Mouse (Mus musculus) natural killer cell, adult 2 months (primary cell): ENCODE data around the gene Topbp1.
A peak's percentile ranks its signal among the peaks of the same experiment; 100 is the strongest.

Experiments used
- DNase-seq, 2 experiments: peaks; one replicate each; pipeline ENCODE4 v3.0.0; 2022; ENCODE audit warnings: low spot score in 2 of 2

Gene Topbp1

GRCm38 (mm10) chr9:103304927-103305326, at the start of gene Topbp1, which contains the start of gene 1300017J02Rik:
TSS of gene Topbp1 (plus strand) at chr9:103305215.
TSS of gene 1300017J02Rik (minus strand) at chr9:103305082.
- peak; percentile 83 to 89 for DNase-seq

- no peak for DNase-seq
Observed at GRCm38 (mm10) chr9:103265778-103266177, 39.2 kb upstream of the Topbp1 start.

- no peak for DNase-seq
Observed at GRCm38 (mm10) chr9:103271104-103271503, 33.9 kb upstream of the Topbp1 start.

- DNase-seq: no peak
Observed at GRCm38 (mm10) chr9:103274819-103275218, 30.2 kb upstream of the Topbp1 start.

- no peak for DNase-seq
Observed at GRCm38 (mm10) chr9:103275676-103276075, 29.3 kb upstream of the Topbp1 start.

- no peak for DNase-seq
Observed at GRCm38 (mm10) chr9:103276876-103277275, 28.1 kb upstream of the Topbp1 start.

- no peak for DNase-seq
Observed at GRCm38 (mm10) chr9:103286396-103286795, 18.6 kb upstream of the Topbp1 start.

- DNase-seq: no peak
Observed at GRCm38 (mm10) chr9:103286901-103287422, 18.1 kb upstream of the Topbp1 start.

- no peak for DNase-seq
Observed at GRCm38 (mm10) chr9:103287840-103288488, 17.1 kb upstream of the Topbp1 start.

GRCm38 (mm10) chr9:103288489-103289180, 16.4 kb upstream of the Topbp1 start:
- no peak for DNase-seq

- DNase-seq: no peak
Observed at GRCm38 (mm10) chr9:103294507-103294906, 10.5 kb upstream of the Topbp1 start.

- DNase-seq: no peak
Observed at GRCm38 (mm10) chr9:103301086-103301485, 3.9 kb upstream of the Topbp1 start.

- DNase-seq: no peak
Observed at GRCm38 (mm10) chr9:103302239-103302638, 2.8 kb upstream of the Topbp1 start.

GRCm38 (mm10) chr9:103302666-103303065, 2.3 kb upstream of the Topbp1 start:
- peak; percentile 31 to 55 for DNase-seq

GRCm38 (mm10) chr9:103305332-103306041, 472 bp downstream of the Topbp1 start:
- DNase-seq: no peak

GRCm38 (mm10) chr9:103309832-103310231, 4.8 kb downstream of the Topbp1 start:
- DNase-seq: peak; percentile 10 to 23

- no peak for DNase-seq
Observed at GRCm38 (mm10) chr9:103324678-103325077, 19.7 kb downstream of the Topbp1 start.

- no peak for DNase-seq
Observed at GRCm38 (mm10) chr9:103326449-103326848, 21.4 kb downstream of the Topbp1 start.

GRCm38 (mm10) chr9:103332663-103333062, 27.6 kb downstream of the Topbp1 start:
- no peak for DNase-seq

- peak; percentile 16 to 28 for DNase-seq
Observed at GRCm38 (mm10) chr9:103336912-103337311, 31.9 kb downstream of the Topbp1 start.

- DNase-seq: no peak
Observed at GRCm38 (mm10) chr9:103347045-103347444, 42.0 kb downstream of the Topbp1 start.

- no peak for DNase-seq
Observed at GRCm38 (mm10) chr9:103347996-103348490, 43.0 kb downstream of the Topbp1 start.
